ENCODE assay signal across 8 mouse cellular contexts in genomic region chr2:118779504-118780480, GRCm38 (mm10). TPM values are rescaled to one million over a fixed set of nuclear protein-coding genes. Genes with fewer than 3 reads are reported as not detected.
DNase-seq lines count a peak whose midpoint lies in the region; ATAC-seq and TF ChIP-seq lines count a peak whose summit lies in the region.

Gene Disp2, plus strand, starts transcription at chr2:118779719.

- H3K27me3 ChIP-seq in forebrain, embryonic 11.5 days (ENCODE audit: control insufficient read depth, insufficient read depth, low read length) = peaks cover 2% of the 10 kb centered on the region; the same call in 1 of the 2 replicates
- H3K27me3 ChIP-seq in heart, embryonic 16.5 days (ENCODE audit: control insufficient read depth, insufficient read depth, low read length) = no peaks in the 10 kb centered on the region; the same call in none of the 2 replicates
- H3K27me3 ChIP-seq in liver, postnatal 0 days (ENCODE audit: insufficient read depth, low read length) = peaks cover 7% of the 10 kb centered on the region; the same call in 1 of the 2 replicates
- H3K27me3 ChIP-seq in neural tube, embryonic 13.5 days = no peaks in the 10 kb centered on the region

- H3K9me3 ChIP-seq in forebrain, embryonic 11.5 days (ENCODE audit: control insufficient read depth, low read length) = no peaks in the 10 kb centered on the region
- no peaks in the 10 kb centered on the region for H3K9me3 ChIP-seq in heart, embryonic 16.5 days (replicated peaks; ENCODE audit: control insufficient read depth, low read length)
- H3K9me3 ChIP-seq in liver, postnatal 0 days (ENCODE audit: low read length) = no peaks in the 10 kb centered on the region
- no peaks in the 10 kb centered on the region for H3K9me3 ChIP-seq in neural tube, embryonic 13.5 days

- ATAC-seq in CD4-positive, CD25-positive, alpha-beta regulatory T cell, adult 4 months = peak; percentile 45
- ATAC-seq in forebrain, embryonic 11.5 days (replicated peaks; ENCODE audit: low FRiP score) = peak; percentile 94
- ATAC-seq in heart, embryonic 16.5 days (replicated peaks; ENCODE audit: extremely low read depth, insufficient read depth, low FRiP score) = peak; percentile 83
- ATAC-seq in liver, postnatal 0 days = peak; percentile 83
- ATAC-seq in neural tube, embryonic 13.5 days (ENCODE audit: low read depth) = peak; percentile 94

- 13% methylated on average over 39 of the region's 39 CpGs for WGBS in forebrain, embryonic 11.5 days
- 12% methylated on average over 39 of the region's 39 CpGs for WGBS in heart, embryonic 16.5 days
- WGBS in liver, postnatal 0 days (ENCODE audit: insufficient replicate concordance) = 8% methylated on average over 39 of the region's 39 CpGs
- 10% methylated on average over 39 of the region's 39 CpGs for WGBS in neural tube, embryonic 13.5 days

- TF ChIP-seq EP300 in liver, postnatal 0 days (IDR thresholded peaks at IDR 0.05; ENCODE audit: low read depth) = no peak

- H3K4me1 ChIP-seq in forebrain, embryonic 11.5 days (replicated peaks; ENCODE audit: control insufficient read depth, insufficient read depth, low read length) = no peaks in the 10 kb centered on the region; the same call in 1 of the 2 replicates
- H3K4me1 ChIP-seq in heart, embryonic 16.5 days (ENCODE audit: control insufficient read depth, insufficient read depth, low read length) = peaks cover 11% of the 10 kb centered on the region
- H3K4me1 ChIP-seq in liver, postnatal 0 days (ENCODE audit: insufficient read depth) = peaks cover 11% of the 10 kb centered on the region
- peaks cover 21% of the 10 kb centered on the region for H3K4me1 ChIP-seq in neural tube, embryonic 13.5 days (replicated peaks)

- peak; percentile 50 for TF ChIP-seq CTCF in liver, postnatal 0 days (IDR thresholded peaks at IDR 0.05; ENCODE audit: low read depth)

- peak within 1 kb of the TSS; percentile 29 for H3K4me3 ChIP-seq in forebrain, embryonic 11.5 days (ENCODE audit: low read depth, low read length)
- peak within 1 kb of the TSS; percentile 39 for H3K4me3 ChIP-seq in heart, embryonic 16.5 days (ENCODE audit: low read length)
- no peak within 1 kb of the TSS; the same call in 1 of the 2 replicates for H3K4me3 ChIP-seq in liver, postnatal 0 days (ENCODE audit: low read depth, low read length)
- peak within 1 kb of the TSS; percentile 47 for H3K4me3 ChIP-seq in neural tube, embryonic 13.5 days

- no peaks in the 10 kb centered on the region for H3K36me3 ChIP-seq in forebrain, embryonic 11.5 days (ENCODE audit: control insufficient read depth, insufficient read depth, low read length)
- no peaks in the 10 kb centered on the region for H3K36me3 ChIP-seq in heart, embryonic 16.5 days (ENCODE audit: control insufficient read depth, insufficient read depth)
- no peaks in the 10 kb centered on the region for H3K36me3 ChIP-seq in liver, postnatal 0 days (replicated peaks; ENCODE audit: insufficient read depth, low read length)
- peaks cover 2% of the 10 kb centered on the region; the same call in 1 of the 2 replicates for H3K36me3 ChIP-seq in neural tube, embryonic 13.5 days

- peak within 1 kb of the TSS; percentile 51 for H3K9ac ChIP-seq in forebrain, embryonic 11.5 days (ENCODE audit: low read length)
- H3K9ac ChIP-seq in heart, embryonic 16.5 days (ENCODE audit: low read length) = 0 out of 2 replicates have a peak within 1 kb of the TSS, but pooled peaks have one; percentile 14
- no peak within 1 kb of the TSS for H3K9ac ChIP-seq in liver, postnatal 0 days (replicated peaks)
- peak within 1 kb of the TSS; percentile 76 for H3K9ac ChIP-seq in neural tube, embryonic 13.5 days

- H3K27ac ChIP-seq in forebrain, embryonic 11.5 days (ENCODE audit: low read depth, low read length) = no peak within 1 kb of the TSS
- H3K27ac ChIP-seq in heart, embryonic 16.5 days (ENCODE audit: low read length) = no peak within 1 kb of the TSS
- no peak within 1 kb of the TSS for H3K27ac ChIP-seq in liver, postnatal 0 days (ENCODE audit: low read depth)
- peak within 1 kb of the TSS; percentile 89 for H3K27ac ChIP-seq in neural tube, embryonic 13.5 days (replicated peaks)

- DNase-seq in c-Kit-positive CD71-negative TER-119-negative erythroid progenitor cells, embryonic 14.5 days (ENCODE audit: low read depth) = peak; percentile 80
- peak; percentile 97 for DNase-seq in forebrain, embryonic 11.5 days (ENCODE audit: low spot score)
- peak; percentile 95 to 98 for DNase-seq in kidney, postnatal 36 days
- DNase-seq in liver, postnatal 0 days = peak; percentile 92
- peak; percentile 93 for DNase-seq in telencephalon, adult 2 months (ENCODE audit: low read depth, low spot score)

- H3K4me2 ChIP-seq in forebrain, embryonic 11.5 days (ENCODE audit: low read depth, low read length, severe bottlenecking) = peak within 1 kb of the TSS; percentile 66
- peak within 1 kb of the TSS; percentile 68 for H3K4me2 ChIP-seq in heart, embryonic 16.5 days (ENCODE audit: low read depth, low read length)
- peak within 1 kb of the TSS; percentile 59 for H3K4me2 ChIP-seq in liver, postnatal 0 days (ENCODE audit: low read depth, low read length)
- H3K4me2 ChIP-seq in neural tube, embryonic 13.5 days = peak within 1 kb of the TSS; percentile 61

RNA-seq across cellular contexts. Expression of gene Disp2, which starts in this region (rescaled TPM):
- polyA plus RNA-seq in CD4-positive, CD25-positive, alpha-beta regulatory T cell, adult 4 months (2017; shearing (Covaris generic)) = not detected
- polyA plus RNA-seq in forebrain, embryonic 11.5 days (2014; fragmentation: Nextera tagmentation; extraction: Ambion mirVana) = 5.4 and 5.9 TPM in 2 replicates
- polyA plus RNA-seq in heart, embryonic 16.5 days (2015; fragmentation: Nextera tagmentation; extraction: Ambion mirVana) = 0.10 and 0.24 TPM in 2 replicates
- 0.06 and 0.14 TPM in 2 replicates for polyA plus RNA-seq in liver, postnatal 0 days (2015; fragmentation: Nextera tagmentation; extraction: Ambion mirVana)
- 39.9 and 40.7 TPM in 2 replicates for polyA plus RNA-seq in neural tube, embryonic 13.5 days (2015; fragmentation: Nextera tagmentation; extraction: Ambion mirVana)

Comparison
In these comparisons a context has a peak if more than half of its experiments do, and no peak if none do; other contexts are left out.
1. Peak in ATAC-seq in CD4-positive, CD25-positive, alpha-beta regulatory T cell, adult 4 months; RNA of the gene not detected or under 1 TPM.
2. Peak in ATAC-seq, H3K4me3 ChIP-seq, H3K9ac ChIP-seq and H3K4me2 ChIP-seq in heart, embryonic 16.5 days; RNA of the gene not detected or under 1 TPM.
3. Peak in DNase-seq, ATAC-seq and H3K4me2 ChIP-seq in liver, postnatal 0 days; RNA of the gene not detected or under 1 TPM.